8 mouse cellular contexts compared by ENCODE assay signal in genomic region chr4:135433443-135434394, GRCm38 (mm10). TPM values are rescaled to one million over a fixed set of nuclear protein-coding genes. Genes with fewer than 3 reads are reported as not detected.
DNase-seq lines count a peak whose midpoint lies in the region; ATAC-seq and TF ChIP-seq lines count a peak whose summit lies in the region.

Gene Rcan3, minus strand, starts transcription at chr4:135433853.

- peak; percentile 43; the same call in 1 of the 2 replicates for ATAC-seq in G1E (ENCODE audit: extremely low read depth, insufficient number of reproducible peaks, low FRiP score, poor library complexity, severe bottlenecking)
- peak; percentile 89 for ATAC-seq in forebrain, embryonic 14.5 days
- ATAC-seq in neural tube, embryonic 15.5 days (ENCODE audit: low FRiP score): peak; percentile 90

- no peak for TF ChIP-seq CTCF in G1E (IDR thresholded peaks at IDR 0.05; ENCODE audit: low read depth, low read length)
- TF ChIP-seq CTCF in lung, adult 2 months (IDR thresholded peaks at IDR 0.05; ENCODE audit: insufficient read depth, low read length): no peak

- H3K9me3 ChIP-seq in G1E (replicated peaks): no peaks in the 10 kb centered on the region
- H3K9me3 ChIP-seq in forebrain, embryonic 14.5 days (replicated peaks; ENCODE audit: control insufficient read depth, low read length): no peaks in the 10 kb centered on the region
- H3K9me3 ChIP-seq in neural tube, embryonic 15.5 days (replicated peaks): no peaks in the 10 kb centered on the region

- no peaks in the 10 kb centered on the region for H3K36me3 ChIP-seq in G1E (replicated peaks)
- no peaks in the 10 kb centered on the region for H3K36me3 ChIP-seq in forebrain, embryonic 14.5 days (ENCODE audit: control insufficient read depth, insufficient read depth, low read length)
- no peaks in the 10 kb centered on the region for H3K36me3 ChIP-seq in neural tube, embryonic 15.5 days

- peak; percentile 3; the same call in 1 of the 2 replicates for TF ChIP-seq POLR2A in lung, adult 2 months (IDR thresholded peaks at IDR 0.05; ENCODE audit: borderline replicate concordance, extremely low read depth, low read depth, low read length)

- H3K4me1 ChIP-seq in G1E (ENCODE audit: insufficient read depth, low read depth, low read length): peaks cover 42% of the 10 kb centered on the region
- H3K4me1 ChIP-seq in forebrain, embryonic 14.5 days (ENCODE audit: control insufficient read depth, insufficient read depth, low read length): peaks cover 11% of the 10 kb centered on the region; the same call in 1 of the 2 replicates
- H3K4me1 ChIP-seq in lung, adult 2 months (ENCODE audit: control insufficient read depth, insufficient read depth, low read length): peaks cover 8% of the 10 kb centered on the region
- H3K4me1 ChIP-seq in neural tube, embryonic 15.5 days: peaks cover 26% of the 10 kb centered on the region

- WGBS in forebrain, embryonic 14.5 days: 1% methylated on average over 56 of the region's 79 CpGs
- under 1% methylated on average over 77 of the region's 79 CpGs for WGBS in large intestine, adult 2 months
- WGBS in lung, adult 2 months: under 1% methylated on average over 73 of the region's 79 CpGs
- WGBS in neural tube, embryonic 15.5 days: under 1% methylated on average over 51 of the region's 79 CpGs

- peak within 1 kb of the TSS; percentile 79 for H3K4me3 ChIP-seq in G1E (ENCODE audit: low read depth, low read length)
- peak within 1 kb of the TSS; percentile 68 for H3K4me3 ChIP-seq in forebrain, embryonic 14.5 days (ENCODE audit: low read depth, low read length)
- H3K4me3 ChIP-seq in lung, adult 2 months (replicated peaks; ENCODE audit: extremely low read depth, low read depth, low read length): peak within 1 kb of the TSS; percentile 82
- H3K4me3 ChIP-seq in neural tube, embryonic 15.5 days (replicated peaks): peak within 1 kb of the TSS; percentile 81

- DNase-seq in G1E (ENCODE audit: low spot score): peak; percentile 98
- peak; percentile 72 for DNase-seq in cerebellum, adult 11 months
- peak; percentile 87 for DNase-seq in forebrain, embryonic 14.5 days (ENCODE audit: low spot score)
- peak; percentile 83 to 88 for DNase-seq in heart, postnatal 10 days
- peak; percentile 65 for DNase-seq in large intestine, adult 2 months (ENCODE audit: low read depth, low spot score)
- peak; percentile 76 for DNase-seq in lung, adult 2 months
- peak; percentile 92 for DNase-seq in testis, postnatal 10 days (ENCODE audit: low spot score)

- H3K4me2 ChIP-seq in forebrain, embryonic 14.5 days (ENCODE audit: low read length): peak within 1 kb of the TSS; percentile 86
- peak within 1 kb of the TSS; percentile 92 for H3K4me2 ChIP-seq in neural tube, embryonic 15.5 days

- intact Hi-C loops in heart, postnatal 10 days (cut with DNase I): no loop called here

- peak within 1 kb of the TSS; percentile 84 for H3K9ac ChIP-seq in forebrain, embryonic 14.5 days (ENCODE audit: low read length)
- H3K9ac ChIP-seq in neural tube, embryonic 15.5 days (replicated peaks): peak within 1 kb of the TSS; percentile 74

- no peaks in the 10 kb centered on the region for H3K27me3 ChIP-seq in G1E (ENCODE audit: insufficient read depth, low read length)
- no peaks in the 10 kb centered on the region for H3K27me3 ChIP-seq in forebrain, embryonic 14.5 days (replicated peaks; ENCODE audit: control insufficient read depth, insufficient read depth, low read length)
- H3K27me3 ChIP-seq in neural tube, embryonic 15.5 days (replicated peaks): no peaks in the 10 kb centered on the region

- H3K27ac ChIP-seq in forebrain, embryonic 14.5 days (ENCODE audit: low read depth, low read length): peak within 1 kb of the TSS; percentile 44; the same call in 1 of the 2 replicates
- peak within 1 kb of the TSS; percentile 86 for H3K27ac ChIP-seq in neural tube, embryonic 15.5 days (replicated peaks)

RNA-seq across cellular contexts. Expression of gene Rcan3, which starts in this region (rescaled TPM):
- 10.6 and 13.2 TPM in 2 replicates for total RNA-seq in G1E (2014; fragmentation: Nextera tagmentation)
- 7.8 and 8.6 TPM in 2 replicates for total RNA-seq in G1E (2017)
- polyA plus RNA-seq in G1E (2012): 20.1 and 26.2 TPM in 2 replicates
- polyA plus RNA-seq in forebrain, embryonic 14.5 days (2014; fragmentation: Nextera tagmentation; extraction: Ambion mirVana): 17.7 and 27.5 TPM in 2 replicates
- total RNA-seq in heart, postnatal 10 days (2021): 10 to 100 TPM; 18.1 to 18.8 TPM
- polyA plus RNA-seq in large intestine, adult 2 months (2012; rRNA removed): 7.7 and 8.4 TPM in 2 replicates
- polyA plus RNA-seq in lung, adult 2 months (2012; rRNA removed): 13.6 and 14.3 TPM in 2 replicates
- polyA plus RNA-seq in neural tube, embryonic 15.5 days (2015; fragmentation: Nextera tagmentation; extraction: Ambion mirVana): 44.0 and 47.8 TPM in 2 replicates

Comparison
In these comparisons a context has a peak if more than half of its experiments do, and no peak if none do; other contexts are left out.
1. Peak in every context shown above with its lines: DNase-seq, ATAC-seq, H3K4me3 ChIP-seq and H3K27ac ChIP-seq.